Mouse (Mus musculus): Measurements from ENCODE around the gene Mtfmt.

DNA sequence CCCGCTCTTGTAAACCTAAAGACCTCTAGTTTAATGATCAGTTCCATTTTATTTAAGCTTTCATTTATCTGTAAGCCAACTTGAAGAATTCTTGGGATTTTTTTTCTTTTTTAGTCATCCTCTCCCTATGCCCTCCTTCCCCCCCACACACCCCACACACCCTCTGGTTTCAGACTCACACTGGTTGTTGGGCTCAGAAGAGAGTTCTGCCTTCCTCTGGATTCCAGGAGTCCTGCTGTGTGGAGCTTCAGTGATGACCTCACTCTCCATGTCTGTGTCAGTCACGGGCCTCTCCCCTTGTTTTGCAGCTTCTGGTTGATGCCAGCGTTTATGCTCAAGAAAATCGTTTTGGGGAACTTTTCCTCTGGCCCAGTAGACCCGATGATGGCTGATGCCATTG, 44.5 kb downstream of the Mtfmt start:
- TF ChIP-seq TAL1 (IDR thresholded peaks at IDR 0.05; ENCODE audit: low read length) (no peak), GATA1 (IDR thresholded peaks at IDR 0.05; ENCODE audit: low read length) (no peak)

Data from erythroblast, embryonic 14.5 days (primary cell).